Mouse (Mus musculus) layer of hippocampus, adult 11-12 months (tissue): ENCODE measurements around the gene Map6.

Experiments used
- DNase-seq: peaks from one replicate; pipeline ENCODE4 v3.0.0; 2022; ENCODE audit warnings: low spot score

The Map6 gene

DNA sequence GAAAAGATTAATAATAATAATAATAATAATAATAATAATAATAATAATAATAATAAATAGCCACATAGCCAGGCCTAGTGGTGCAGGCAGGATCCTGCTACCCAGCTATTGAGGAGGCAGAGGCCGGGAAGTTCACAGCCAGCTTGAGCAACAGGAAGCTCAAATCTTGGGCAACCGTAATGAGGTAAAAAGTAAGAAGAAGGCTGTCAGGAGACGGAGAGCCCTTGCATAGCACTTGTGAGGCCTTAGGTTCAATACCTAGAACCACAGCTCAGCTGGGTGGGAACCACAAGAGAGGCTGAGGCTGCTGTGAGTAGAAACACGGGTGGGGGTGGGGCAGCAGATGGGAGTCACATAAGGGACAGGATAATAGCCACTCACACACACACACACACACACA is 47.3 kb downstream of the Map6 start:
- no peak for DNase-seq

DNA sequence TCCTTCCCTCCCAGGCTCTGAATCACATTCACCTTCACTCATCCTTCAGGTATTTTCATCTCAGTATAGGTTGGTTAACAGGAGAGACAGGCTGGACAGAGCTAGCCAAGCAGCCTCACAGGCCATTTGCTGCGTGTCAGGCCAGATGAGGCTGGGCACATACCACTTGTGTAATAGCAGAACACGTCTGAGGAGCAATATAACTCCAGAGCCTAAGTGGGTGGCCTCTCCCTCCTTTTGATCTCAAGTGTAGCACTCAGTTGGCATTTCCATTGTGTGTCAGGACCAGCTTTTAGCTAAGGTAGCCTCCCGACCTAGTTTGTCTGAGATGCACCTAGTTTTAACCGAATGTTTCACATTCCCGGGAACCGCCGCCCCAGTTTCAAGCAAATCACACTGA is 49.0 kb downstream of the Map6 start:
- no peak for DNase-seq

DNA sequence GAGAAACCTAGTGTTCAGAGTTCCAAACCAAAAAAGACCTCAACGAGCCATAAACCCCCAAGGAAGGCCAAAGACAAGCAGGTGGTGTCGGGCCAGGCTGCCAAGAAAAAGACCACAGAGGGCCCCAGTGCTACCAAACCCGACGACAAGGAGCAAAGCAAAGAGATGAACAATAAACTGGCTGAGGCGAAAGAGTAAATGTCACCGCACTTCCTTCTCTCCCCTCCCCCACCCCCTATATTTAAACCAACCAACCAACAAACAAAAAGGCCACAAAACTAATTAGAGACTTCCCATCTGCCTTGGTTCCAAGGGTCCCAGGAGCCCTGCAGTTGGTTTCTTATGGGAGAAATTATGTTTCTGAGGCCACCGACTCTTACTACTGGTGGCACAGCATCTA is 50.2 kb downstream of the Map6 start:
- DNase-seq, result no peak

DNA sequence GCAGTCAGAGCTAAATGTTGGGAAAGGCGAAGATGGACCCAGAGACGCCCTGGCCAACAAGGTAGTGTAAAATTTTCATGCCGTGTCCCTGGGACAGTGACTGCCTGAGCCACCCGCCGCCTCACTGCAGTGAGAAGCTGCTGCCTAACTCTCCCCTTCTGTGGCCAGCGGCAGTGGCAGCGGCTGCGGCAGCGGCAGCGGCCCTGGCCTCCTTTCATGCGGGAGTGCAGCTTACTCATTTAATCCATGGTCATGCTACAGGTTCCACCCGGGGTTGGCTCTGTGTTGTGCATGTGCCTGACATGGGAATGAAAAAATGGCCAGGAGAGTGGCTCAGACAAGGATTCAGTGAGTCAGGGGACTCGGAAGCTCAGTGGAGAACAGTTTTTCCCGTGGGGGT is 53.3 kb downstream of the Map6 start:
- DNase-seq, result no peak

DNA sequence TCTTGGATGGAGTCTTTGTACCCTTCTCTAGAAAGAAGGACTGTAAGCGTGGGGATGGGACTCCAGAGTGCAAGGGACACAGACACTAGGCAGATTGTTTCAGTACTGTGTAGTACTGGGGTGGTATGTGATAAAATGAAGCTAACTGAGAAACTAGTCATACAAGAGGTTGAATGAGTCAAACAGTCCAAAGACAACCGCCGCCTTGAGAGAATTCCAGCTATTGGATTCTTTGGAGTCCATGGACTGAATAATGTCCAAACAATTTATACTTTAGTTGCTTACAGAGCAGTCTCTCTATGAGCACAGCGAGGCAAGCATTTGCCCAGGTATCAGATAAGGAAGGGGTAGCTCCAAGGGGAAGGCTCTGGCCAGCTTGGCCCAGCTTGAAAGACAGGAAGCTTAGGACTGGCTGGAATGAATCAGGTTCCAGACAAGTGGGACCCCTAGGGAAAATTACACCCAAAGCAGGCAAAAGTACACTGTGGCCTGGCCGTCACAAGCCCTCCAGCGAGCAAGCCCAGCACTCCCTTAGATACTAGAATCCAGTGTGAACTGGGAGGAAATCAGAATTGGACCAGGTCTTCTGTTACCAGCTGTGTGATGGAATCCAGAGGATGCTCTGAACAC is 55.6 kb downstream of the Map6 start:
- no peak for DNase-seq

DNA sequence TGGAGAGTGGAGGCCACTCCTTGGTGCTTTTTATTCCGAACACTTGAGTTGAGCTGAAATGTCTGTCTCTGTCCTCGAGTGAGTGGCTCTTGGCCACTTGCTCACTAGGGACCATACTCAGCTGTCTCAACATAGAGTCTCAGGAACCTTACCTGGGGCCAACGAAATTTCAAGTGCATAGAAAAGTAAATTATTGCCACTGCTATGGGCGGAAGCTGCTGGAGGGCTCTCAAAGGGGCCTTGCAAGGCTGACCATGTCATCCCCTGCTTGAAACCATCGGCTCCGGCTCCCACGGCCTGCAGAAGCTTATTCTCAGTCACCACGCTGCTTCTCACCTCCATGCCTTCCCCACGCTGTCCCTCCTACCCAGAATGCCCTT is 56.1 kb downstream of the Map6 start:
- DNase-seq, result no peak

DNA sequence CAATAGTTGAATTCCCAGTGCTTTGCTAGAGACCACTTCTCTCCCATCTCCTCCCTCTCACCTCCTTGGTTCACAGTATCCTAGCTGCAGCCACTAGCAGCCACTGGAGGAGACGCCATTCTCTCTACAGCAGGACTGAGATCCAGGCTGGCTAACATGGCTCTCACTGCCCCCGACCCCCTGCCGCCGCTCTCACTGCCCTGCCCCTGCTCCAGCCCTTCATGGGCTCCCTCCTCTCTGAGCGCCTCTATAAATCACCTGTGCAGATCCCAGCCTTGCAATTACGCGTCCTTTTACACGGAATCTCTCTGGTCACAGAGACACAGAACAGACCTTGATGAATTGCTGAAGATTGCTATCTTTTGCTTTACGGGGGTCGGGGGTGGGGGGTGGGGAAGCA is 57.6 kb downstream of the Map6 start:
- no peak for DNase-seq

DNA sequence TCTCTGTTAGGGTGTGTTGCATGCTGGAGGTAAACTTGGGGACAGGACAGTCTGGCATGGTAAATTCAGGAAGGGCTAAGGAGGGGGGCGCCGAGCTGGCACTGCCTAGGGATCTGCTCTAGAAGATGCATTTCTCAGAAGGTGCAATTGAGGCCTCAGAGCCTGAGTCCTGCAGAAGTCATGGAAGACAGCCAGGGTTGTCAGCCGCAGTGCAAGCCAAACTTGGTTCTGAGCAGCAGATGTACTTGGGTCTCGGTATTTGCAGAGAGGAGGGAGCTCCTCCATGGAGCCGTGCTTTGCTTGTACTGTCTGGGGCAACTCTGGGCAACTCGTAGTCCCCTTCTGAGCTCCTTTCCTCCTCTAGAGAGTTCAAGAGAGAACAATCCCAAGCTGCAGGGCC is 58.9 kb downstream of the Map6 start:
- no peak for DNase-seq

DNA sequence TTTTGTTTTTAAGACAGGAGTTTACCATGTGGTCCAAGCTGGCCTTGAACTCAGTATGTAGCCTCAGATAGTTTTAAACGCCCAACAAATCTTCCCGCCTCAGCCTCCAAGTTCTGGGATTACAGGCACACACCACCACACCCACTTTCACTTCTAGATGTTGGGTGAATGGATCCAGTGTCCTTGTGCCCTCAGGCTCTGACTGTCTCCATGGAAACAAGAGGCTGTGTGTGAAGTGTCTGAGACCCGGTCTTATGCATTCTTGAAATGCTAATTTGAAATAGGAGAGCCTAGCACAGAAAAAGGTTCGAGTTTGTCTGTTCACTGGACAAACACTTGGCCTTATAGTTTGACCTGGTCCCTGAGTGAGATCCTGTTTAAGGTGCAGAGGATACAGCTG is 61.6 kb downstream of the Map6 start:
- DNase-seq, result no peak

DNA sequence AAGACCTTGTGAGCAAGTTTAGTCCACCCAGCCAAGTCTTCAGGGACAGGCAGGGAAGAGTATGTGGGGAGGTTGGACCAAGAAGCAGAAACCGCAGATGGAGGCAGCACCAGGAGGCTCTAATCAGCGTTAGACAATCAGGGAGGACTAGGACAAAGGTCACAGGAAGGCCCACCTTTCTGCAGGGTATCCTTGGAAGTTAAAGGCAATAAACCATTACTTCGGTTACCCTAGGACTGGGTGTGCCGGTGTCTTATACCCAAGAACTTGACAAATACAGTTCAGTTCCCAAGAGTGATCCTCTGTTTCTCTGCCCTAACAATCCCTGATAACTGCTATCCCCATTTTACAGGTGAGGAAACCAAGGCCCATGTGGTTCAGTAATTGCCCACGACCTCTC is 62.8 kb downstream of the Map6 start:
- DNase-seq, result no peak

DNA sequence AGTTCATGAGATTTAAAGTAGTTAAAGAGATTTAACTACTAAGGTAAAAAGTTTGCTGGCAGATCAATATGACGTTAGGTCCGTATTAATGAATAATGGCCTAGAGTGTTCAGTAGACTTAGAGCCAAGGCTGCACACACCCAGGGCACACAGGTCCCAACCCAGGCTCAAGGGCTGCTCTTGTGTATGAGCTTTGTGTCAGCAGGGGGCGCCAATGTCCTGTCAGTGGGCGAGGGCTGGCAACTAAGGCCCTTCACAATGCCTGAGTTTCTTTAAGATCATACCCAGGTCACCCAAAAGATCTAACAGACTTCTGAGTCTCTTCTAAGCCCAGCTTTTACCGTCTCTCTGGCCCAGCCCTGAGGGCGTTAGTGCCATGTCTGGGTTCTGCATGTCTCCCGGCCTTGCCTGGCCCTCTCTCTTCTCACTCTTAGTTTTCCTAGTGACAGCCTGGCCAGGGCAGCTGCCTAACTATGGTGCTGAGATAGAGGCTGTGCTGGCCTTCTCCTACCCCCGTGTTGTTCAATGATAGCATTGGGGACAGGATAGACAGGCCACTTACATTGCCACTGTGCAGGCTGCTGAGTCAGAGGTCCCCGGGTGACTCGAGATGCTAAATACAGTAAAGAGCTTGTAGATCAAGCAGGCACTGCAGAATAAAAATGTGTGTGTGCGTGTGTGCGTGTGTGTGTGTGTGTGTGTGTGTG is 65.7 kb downstream of the Map6 start:
- peak; percentile 81 for DNase-seq

DNA sequence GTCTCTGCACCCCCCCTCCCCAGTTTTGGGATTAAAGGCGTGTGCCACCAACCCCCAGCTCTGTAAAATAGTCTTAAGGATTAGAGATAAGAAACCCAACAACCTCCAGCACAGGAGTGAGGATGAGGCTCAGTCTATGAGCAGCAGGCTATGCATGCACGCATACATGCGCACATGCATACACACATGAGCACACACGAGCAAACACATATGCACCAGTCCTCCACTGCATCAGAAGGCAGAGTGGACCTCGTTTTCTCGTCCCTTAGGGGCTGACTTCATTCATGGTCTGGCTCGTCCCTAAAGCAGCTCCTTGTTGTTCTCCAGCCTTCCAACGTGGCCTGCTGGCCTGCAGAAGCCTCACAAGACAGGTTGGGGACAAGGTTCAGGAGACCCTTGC is 73.5 kb downstream of the Map6 start:
- DNase-seq, result no peak

DNA sequence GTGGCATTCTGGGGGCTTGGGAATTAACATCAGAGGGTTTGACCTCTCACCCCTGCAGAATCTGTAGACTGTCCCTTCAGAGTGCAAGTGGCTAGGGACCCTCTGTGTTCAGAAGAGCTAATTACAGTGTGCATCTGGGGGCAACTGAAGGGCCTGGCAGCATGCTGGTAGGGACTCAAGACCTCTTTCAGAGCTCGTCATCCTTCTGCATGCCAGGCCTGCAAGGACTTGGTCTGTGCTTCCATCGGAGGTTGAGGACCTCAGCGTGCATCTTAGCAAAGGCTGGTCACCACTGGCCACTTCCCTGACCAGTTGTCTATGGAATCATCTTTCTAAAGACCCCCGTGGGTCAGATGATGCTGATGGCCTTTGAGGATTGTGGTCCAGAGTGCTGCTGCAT is 76.3 kb downstream of the Map6 start:
- DNase-seq, result no peak

DNA sequence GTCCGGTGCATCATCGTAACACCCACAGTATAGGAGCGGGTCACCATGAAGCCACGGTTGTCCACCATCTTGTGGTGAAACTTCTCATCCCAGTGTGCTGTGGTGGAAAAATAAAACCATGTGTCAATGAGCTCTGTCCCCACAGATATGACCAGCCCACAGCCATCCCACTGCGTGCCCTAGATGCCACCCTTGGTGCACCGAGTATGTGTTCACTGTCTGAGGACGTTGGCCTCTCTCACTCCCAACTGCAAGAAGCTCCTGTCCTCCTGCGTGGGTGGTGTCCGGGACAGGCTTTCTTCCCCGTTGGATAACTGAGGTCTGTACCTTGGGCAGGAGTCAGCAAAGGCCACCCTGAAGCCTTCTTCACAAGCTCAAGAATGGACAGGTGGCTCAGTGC is 80.0 kb downstream of the Map6 start:
- no peak for DNase-seq

DNA sequence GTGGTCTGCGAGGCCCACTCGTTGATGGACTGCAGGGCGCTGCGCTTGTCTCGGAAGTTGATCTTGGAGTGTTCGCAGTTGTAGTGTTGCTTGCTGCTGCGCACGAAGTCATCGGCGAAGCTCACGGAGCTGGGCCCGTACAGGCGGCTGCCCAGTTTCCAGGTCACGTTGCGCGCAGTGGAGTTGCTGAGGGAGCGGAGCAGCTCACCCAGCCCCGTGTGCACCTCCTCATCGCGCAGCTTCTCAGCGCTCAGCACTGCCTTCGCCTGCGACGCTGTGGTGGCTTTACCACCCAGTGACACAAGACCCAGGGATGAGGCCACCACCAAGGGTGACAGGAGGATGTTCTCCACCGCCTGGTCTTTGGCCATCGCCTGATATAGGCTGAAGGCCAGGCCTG is 81.6 kb downstream of the Map6 start:
- no peak for DNase-seq

DNA sequence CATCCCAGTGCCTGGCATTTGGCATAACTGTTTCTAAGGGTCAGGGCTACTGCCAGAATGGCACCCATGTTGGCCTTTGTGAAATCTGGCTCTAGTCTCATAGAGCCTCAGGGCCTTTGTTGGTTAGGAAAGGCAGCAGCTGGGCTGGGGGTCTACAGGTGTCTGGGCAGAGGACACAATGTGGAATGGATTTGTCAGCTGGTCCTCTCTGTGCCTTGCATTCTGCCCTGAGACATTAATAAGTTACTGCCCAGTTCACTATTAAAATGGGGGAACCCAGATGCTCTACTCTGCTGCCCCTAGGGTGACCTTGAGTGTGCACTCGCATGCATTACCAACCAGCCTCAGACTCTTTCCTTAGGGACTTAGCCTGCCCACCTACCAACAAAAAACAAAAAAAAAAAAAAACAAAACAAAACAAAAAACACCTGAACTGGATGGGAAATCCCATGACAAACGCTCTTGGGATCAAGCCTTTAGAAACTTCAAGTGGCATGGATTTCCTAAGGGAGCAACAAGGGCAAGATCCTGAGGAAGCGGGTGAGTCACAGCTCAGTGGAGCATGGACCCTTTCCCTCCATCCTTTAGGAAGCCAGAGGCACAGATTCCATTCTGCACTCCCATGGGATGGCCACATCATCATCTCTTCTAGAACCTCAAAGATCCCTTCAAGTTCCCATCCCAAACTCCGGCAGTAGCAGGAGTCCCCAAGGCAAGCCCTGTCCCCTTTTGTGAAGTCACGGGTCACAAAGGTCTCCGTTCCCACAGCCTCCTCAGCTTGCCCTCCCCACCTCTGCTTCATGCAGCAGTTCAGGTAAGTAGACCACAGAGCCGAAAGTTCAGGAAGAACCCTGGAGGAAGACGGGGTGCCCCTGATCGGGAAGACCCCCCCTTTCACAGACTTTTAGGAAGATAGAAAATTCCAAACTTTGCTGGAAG is 82.8 kb downstream of the Map6 start:
- no peak for DNase-seq

DNA sequence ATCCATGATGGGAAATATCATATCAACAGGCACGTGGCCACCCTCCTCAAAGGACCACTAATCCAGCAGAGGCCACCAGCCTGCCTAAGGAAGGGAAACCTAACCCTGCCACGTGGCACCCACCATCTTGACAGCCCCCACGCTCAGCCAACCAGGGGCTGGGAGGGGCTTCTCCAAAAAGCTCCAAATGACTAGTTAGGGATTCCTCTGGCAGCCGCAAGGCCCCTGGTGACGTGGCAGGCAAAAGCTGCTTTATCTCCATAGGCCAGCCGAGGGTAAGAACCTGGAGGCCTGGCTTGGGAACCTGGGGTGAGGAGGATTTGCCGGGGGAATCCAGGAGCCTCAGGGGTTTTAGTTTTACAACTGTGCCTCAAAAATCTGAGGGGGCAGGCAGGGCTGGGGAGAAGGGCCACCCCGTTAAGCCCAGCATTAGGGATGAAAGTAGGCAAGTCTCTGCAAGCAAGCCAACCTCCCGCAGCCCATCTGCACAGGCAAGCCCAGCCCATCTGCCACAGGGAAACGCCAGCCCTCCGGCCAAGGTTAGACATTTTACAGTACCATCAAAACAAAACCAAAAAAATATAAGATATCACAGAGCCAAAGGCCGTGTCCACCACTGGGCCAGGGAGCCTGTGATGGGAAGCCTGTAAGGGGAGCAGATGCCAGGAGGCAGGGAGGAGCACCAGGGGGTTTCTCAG is 84.0 kb downstream of the Map6 start:
- DNase-seq, result no peak

DNA sequence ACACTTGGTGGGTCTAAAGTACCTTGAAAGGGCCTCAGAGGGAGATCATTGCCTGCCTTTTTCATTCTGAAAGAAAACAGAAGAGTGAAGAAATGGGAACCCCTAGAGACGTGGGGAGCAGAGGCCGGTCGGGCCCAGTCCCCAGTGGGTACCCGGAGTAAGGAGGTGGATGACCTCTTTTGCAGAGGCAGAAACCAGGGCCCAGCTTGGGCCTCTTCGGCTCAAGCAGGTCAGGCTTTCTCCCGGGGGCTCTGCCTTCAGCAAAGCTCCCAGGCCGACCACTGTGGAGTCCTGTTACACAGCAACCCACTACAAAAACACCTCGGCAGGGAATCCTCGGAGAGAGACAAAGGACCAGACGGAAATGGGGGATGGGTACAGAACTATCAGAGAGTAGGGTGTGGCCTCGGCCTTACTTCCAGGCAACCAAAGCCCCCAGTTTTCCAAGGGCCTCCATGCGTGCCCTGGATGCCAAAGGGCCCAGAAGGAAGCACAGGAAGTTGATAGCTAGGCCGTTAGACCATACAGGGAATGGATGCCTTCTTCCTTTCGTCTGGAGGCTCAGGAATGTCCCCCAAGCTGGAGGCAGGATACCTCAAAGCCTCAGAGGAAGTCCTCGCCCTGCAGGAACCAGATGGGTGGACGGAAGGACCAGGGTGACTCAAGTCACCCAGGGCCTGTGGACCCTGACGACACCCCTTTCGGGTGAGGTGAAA is 84.7 kb downstream of the Map6 start:
- DNase-seq, result no peak

DNA sequence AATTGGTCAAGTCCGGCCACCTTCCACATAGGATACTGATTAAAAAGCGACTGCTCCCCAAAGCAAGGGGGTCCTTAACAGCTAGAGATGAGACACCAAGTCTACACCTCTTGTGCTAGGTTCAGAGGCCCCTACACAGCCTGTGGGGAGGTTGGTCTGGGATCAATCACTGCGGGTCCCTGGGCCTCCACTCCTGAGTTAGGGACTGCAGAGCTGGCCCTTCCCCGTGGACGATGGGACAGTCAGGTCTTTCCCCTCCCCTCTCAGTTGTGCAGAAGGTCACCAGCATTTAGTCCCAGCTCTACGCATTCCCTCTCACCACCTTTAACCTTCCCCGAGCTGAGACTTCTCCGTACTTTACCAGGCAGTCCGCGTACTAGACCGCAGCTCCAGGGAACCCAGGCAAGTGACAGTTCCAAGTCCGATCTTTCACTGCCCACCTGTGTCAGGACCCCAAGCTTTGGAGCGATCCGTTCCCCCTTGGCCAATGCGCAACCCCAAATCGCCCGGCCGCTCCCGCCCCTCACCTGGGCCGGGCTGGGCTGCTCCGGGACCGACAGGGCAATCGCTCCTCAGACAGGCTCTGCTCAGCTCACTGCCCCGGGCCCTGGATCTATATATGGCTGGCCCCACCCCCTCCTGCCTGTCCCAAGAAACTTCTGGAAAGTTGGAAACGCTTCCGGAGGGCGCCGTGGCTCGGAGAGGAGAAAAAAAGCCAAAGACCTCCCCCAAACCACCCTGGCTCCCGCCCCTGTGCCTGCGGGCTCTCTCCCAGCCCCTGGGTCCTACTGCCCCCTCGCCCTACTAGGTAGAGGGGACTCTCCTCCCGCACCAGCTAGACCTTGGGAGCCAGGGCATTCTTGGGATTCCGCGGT is 85.5 kb downstream of the Map6 start, which contains the start of gene Serpinh1:
TSS of gene Serpinh1 (minus strand) at position 714 of the 875 bp plus-strand sequence.
- no peak for DNase-seq

DNA sequence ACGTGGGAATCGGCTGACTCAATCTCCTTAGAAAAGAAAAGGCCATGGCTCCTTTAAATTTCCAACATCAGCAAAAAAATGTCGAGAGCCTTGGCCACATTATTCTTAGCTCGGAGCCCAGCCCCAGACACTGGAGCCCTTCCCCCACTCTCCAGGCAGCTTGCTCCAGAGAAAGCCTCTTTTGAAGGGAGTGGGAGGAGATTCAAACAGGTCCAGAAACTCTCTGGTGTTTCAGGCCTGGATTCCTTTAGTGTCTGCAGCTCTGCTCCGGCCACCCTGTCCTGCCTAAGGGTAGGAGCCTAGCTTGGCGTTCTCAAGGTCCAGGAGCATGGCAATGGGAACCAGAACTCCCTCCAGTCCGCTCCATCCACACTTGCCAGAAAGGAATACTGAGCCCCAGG is 88.5 kb downstream of the Map6 start:
- peak; percentile 63 for DNase-seq
